Mouse (Mus musculus): Measurements from ENCODE around the gene Slc22a12.

DNA sequence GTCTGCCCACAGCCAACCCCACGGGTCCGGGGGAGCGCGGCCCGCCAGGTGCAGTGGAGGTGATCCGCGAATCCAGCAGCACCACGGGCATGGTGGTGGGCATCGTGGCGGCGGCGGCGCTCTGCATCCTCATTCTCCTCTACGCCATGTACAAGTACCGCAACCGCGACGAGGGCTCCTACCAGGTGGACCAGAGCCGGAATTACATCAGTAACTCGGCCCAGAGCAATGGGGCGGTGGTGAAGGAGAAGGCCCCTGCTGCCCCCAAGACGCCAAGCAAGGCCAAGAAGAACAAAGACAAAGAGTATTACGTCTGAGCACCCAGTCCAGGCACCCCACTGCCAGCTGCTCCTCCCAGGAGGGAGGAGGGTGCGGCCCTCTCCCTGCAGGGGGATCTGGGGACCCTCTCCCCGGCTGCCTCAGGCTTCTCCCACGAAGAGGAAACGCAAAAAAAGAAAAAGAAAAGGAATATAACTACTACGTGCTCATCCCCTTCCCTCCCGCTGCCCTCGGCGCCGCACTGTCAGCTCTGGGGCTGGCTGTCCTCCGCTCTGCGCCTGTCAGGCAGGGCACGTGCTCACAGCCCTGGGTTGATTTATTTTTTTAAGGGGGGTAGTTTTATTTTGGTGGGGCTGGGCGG lies 10.9 kb downstream of the Slc22a12 start:
- TF ChIP-seq CTCF (IDR thresholded peaks at IDR 0.05) = no peak
- no peak for TF ChIP-seq EP300 (IDR thresholded peaks at IDR 0.05)

Data from lung, postnatal 0 days (tissue).